25 mouse cellular contexts compared by ENCODE assay signal in the genomic region with DNA sequence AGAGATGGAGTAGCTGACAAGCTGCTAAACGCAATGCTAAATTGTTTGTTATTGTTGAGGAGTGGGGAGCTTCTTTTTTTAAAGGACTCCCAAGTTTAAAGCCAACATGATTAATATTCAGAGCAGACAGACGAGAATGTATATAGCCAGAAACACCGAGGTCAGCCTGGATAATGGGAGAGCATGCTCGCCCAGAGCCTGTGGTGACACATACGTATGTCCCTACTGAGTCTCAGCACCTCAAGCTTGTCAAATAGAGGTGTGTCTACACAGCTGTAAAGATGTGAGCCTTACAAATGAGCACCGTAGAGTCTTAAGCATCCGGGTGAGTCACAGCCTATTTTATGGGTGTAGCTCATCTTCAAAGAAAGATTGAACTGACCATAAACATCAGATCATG.
"Had no signal": no experiment of that assay in that cellular context is flagged by ENCODE, and none has a peak within 500 bp of the region (broad histone marks: within the 10 kb centered on the region; RNA-seq: fewer than 3 reads in every experiment).

No protein-coding gene starts in this region.

- H3K9ac ChIP-seq: heart, embryonic 12.5 days; hindbrain, embryonic 12.5 days; hindbrain, embryonic 14.5 days; kidney, embryonic 15.5 days; limb, embryonic 13.5 days; limb, embryonic 15.5 days had no signal

- H3K9me3 ChIP-seq: heart, embryonic 10.5 days; heart, embryonic 12.5 days; hindbrain, embryonic 10.5 days; hindbrain, embryonic 12.5 days; kidney, embryonic 15.5 days; limb, embryonic 13.5 days; limb, embryonic 15.5 days had no signal

- H3K27me3 ChIP-seq: heart, embryonic 12.5 days; hindbrain, embryonic 12.5 days; kidney, embryonic 15.5 days; limb, embryonic 15.5 days had no signal

- H3K4me2 ChIP-seq: heart, embryonic 12.5 days; hindbrain, embryonic 12.5 days; hindbrain, embryonic 14.5 days; kidney, embryonic 15.5 days; limb, embryonic 13.5 days; limb, embryonic 15.5 days had no signal

- ATAC-seq: forebrain, embryonic 16.5 days; hindbrain, embryonic 16.5 days; inflammation-experienced regulatory T-cells, adult 6 months; intestine, postnatal 0 days had no signal

- DNase-seq: gastrocnemius, adult 2 months; gastrocnemius, postnatal 10 days; gastrocnemius, postnatal 25 days; heart, postnatal 10 days; heart, postnatal 4 days; kidney, adult 18-20 months; kidney, adult 9 months; kidney, postnatal 14 days; kidney, postnatal 36 days; layer of hippocampus, adult 9-11 months; layer of hippocampus, postnatal 36 days; left cerebral cortex, postnatal 4 days had no signal

- H3K36me3 ChIP-seq: heart, embryonic 10.5 days; heart, embryonic 12.5 days; hindbrain, embryonic 10.5 days; hindbrain, embryonic 12.5 days; kidney, embryonic 15.5 days; limb, embryonic 13.5 days; limb, embryonic 15.5 days had no signal

- H3K4me3 ChIP-seq: gastrocnemius, adult 2 months; heart, embryonic 10.5 days; heart, embryonic 12.5 days; hindbrain, embryonic 10.5 days; hindbrain, embryonic 12.5 days; kidney, embryonic 15.5 days; limb, embryonic 13.5 days; limb, embryonic 15.5 days had no signal

- H3K4me1 ChIP-seq: heart, embryonic 10.5 days; heart, embryonic 12.5 days; hindbrain, embryonic 10.5 days; hindbrain, embryonic 12.5 days; kidney, embryonic 15.5 days had no signal

- H3K27ac ChIP-seq: gastrocnemius, adult 2 months; heart, embryonic 10.5 days; hindbrain, embryonic 10.5 days; hindbrain, embryonic 12.5 days; hindbrain, embryonic 14.5 days; kidney, embryonic 15.5 days; kidney, postnatal 0 days; limb, embryonic 13.5 days; limb, embryonic 15.5 days had no signal
